Mouse (Mus musculus) kidney, adult 11 months (tissue): ENCODE measurements around the gene Gm20388.

Experiments
- DNase-seq: peaks from one replicate; pipeline ENCODE4 v3.0.0; 2022

Gm20388 gene

GRCm38 (mm10) chr8:123333091-123333587 lies 3422.5 kb downstream of the Gm20388 start:
- DNase-seq: no peak

GRCm38 (mm10) chr8:123333864-123334263 lies 3423.2 kb downstream of the Gm20388 start:
- no peak for DNase-seq

- no peak for DNase-seq
Measured at GRCm38 (mm10) chr8:123334467-123334866, 3423.8 kb downstream of the Gm20388 start.

GRCm38 (mm10) chr8:123337475-123337874 lies 3426.8 kb downstream of the Gm20388 start:
- peak; percentile 33 for DNase-seq

GRCm38 (mm10) chr8:123340071-123340470 lies 3429.4 kb downstream of the Gm20388 start:
- no peak for DNase-seq

GRCm38 (mm10) chr8:123341040-123342015 lies 3430.7 kb downstream of the Gm20388 start:
- DNase-seq: no peak

- DNase-seq: no peak
Measured at GRCm38 (mm10) chr8:123342253-123342652, 3431.6 kb downstream of the Gm20388 start.

- DNase-seq: no peak
Measured at GRCm38 (mm10) chr8:123342911-123343310, 3432.3 kb downstream of the Gm20388 start.

GRCm38 (mm10) chr8:123343422-123343821 lies 3432.8 kb downstream of the Gm20388 start:
- peak; percentile 51 for DNase-seq

GRCm38 (mm10) chr8:123345135-123345534 lies 3434.5 kb downstream of the Gm20388 start:
- no peak for DNase-seq

- no peak for DNase-seq
Measured at GRCm38 (mm10) chr8:123345856-123346255, 3435.2 kb downstream of the Gm20388 start.

- DNase-seq: no peak
Measured at GRCm38 (mm10) chr8:123347293-123347692, 3436.7 kb downstream of the Gm20388 start.

GRCm38 (mm10) chr8:123348237-123348843 lies 3437.7 kb downstream of the Gm20388 start:
- peak; percentile 76 for DNase-seq

GRCm38 (mm10) chr8:123349073-123349472 lies 3438.4 kb downstream of the Gm20388 start:
- DNase-seq: no peak

- no peak for DNase-seq
Measured at GRCm38 (mm10) chr8:123352118-123352517, 3441.5 kb downstream of the Gm20388 start.

- peak; percentile 45 for DNase-seq
Measured at GRCm38 (mm10) chr8:123352786-123353185, 3442.1 kb downstream of the Gm20388 start.

GRCm38 (mm10) chr8:123353216-123353615 lies 3442.6 kb downstream of the Gm20388 start:
- DNase-seq: no peak

- DNase-seq: peak; percentile 80
Measured at GRCm38 (mm10) chr8:123361082-123361739, 3450.6 kb downstream of the Gm20388 start.

- peak; percentile 94 for DNase-seq
Measured at GRCm38 (mm10) chr8:123373403-123374238, 3463.0 kb downstream of the Gm20388 start, which contains the start of gene Tcf25. TSS of gene Tcf25 (plus strand) at chr8:123373753.

GRCm38 (mm10) chr8:123374239-123374578 lies 3463.6 kb downstream of the Gm20388 start:
- peak; percentile 87 for DNase-seq

- no peak for DNase-seq
Measured at GRCm38 (mm10) chr8:123375701-123376100, 3465.1 kb downstream of the Gm20388 start.

GRCm38 (mm10) chr8:123376106-123376505 lies 3465.5 kb downstream of the Gm20388 start:
- no peak for DNase-seq
